Mouse (Mus musculus) ovary, postnatal 36 days (tissue): ENCODE measurements at regions not wholly inside any gene's neighbourhood (a gene's known extent, or its start where the extent isn't known, plus 50 kb on each side); places are given as distances from the start of the nearest gene placed in this dataset.

Experiments used
- DNase-seq: peaks from one replicate; pipeline ENCODE4 v3.0.0; 2022; ENCODE audit warnings: low spot score, mixed read lengths

- DNase-seq = no peak
These were observed 397.0 kb upstream of the Klf4 start for GRCm38 (mm10) chr4:55929141-55929782.

- no peak for DNase-seq
These were observed 396.4 kb upstream of the Klf4 start for GRCm38 (mm10) chr4:55928670-55929069.

GRCm38 (mm10) chr4:55928196-55928595 is 395.9 kb upstream of the Klf4 start:
- DNase-seq = no peak

- DNase-seq = no peak
These were observed 395.1 kb upstream of the Klf4 start for GRCm38 (mm10) chr4:55927391-55927790.

GRCm38 (mm10) chr4:55924974-55925373 is 392.7 kb upstream of the Klf4 start:
- DNase-seq = no peak

- DNase-seq = no peak
These were observed 389.0 kb upstream of the Klf4 start for GRCm38 (mm10) chr4:55921217-55921616.

- no peak for DNase-seq
These were observed 362.0 kb upstream of the Klf4 start for GRCm38 (mm10) chr4:55894116-55894885.

- no peak for DNase-seq
These were observed 359.4 kb upstream of the Klf4 start for GRCm38 (mm10) chr4:55891656-55892055.

GRCm38 (mm10) chr4:55887581-55887980 is 355.3 kb upstream of the Klf4 start:
- DNase-seq = no peak

- DNase-seq = no peak
These were observed 350.3 kb upstream of the Klf4 start for GRCm38 (mm10) chr4:55882541-55882940.

GRCm38 (mm10) chr4:55875304-55875703 is 343.0 kb upstream of the Klf4 start:
- DNase-seq = peak; percentile 12

GRCm38 (mm10) chr4:55874875-55875274 is 342.6 kb upstream of the Klf4 start:
- no peak for DNase-seq

- no peak for DNase-seq
These were observed 342.0 kb upstream of the Klf4 start for GRCm38 (mm10) chr4:55874276-55874675.

- no peak for DNase-seq
These were observed 327.8 kb upstream of the Klf4 start for GRCm38 (mm10) chr4:55860055-55860454.

- no peak for DNase-seq
These were observed 327.0 kb upstream of the Klf4 start for GRCm38 (mm10) chr4:55859211-55859761.

- DNase-seq = no peak
These were observed 319.2 kb upstream of the Klf4 start for GRCm38 (mm10) chr4:55851430-55851829.

GRCm38 (mm10) chr4:55851027-55851426 is 318.8 kb upstream of the Klf4 start:
- DNase-seq = no peak

- no peak for DNase-seq
These were observed 311.6 kb upstream of the Klf4 start for GRCm38 (mm10) chr4:55843727-55844401.

GRCm38 (mm10) chr4:55838568-55838967 is 306.3 kb upstream of the Klf4 start:
- no peak for DNase-seq

- no peak for DNase-seq
These were observed 291.9 kb upstream of the Klf4 start for GRCm38 (mm10) chr4:55824047-55824760.

GRCm38 (mm10) chr4:55823583-55823982 is 291.3 kb upstream of the Klf4 start:
- DNase-seq = no peak
